Mouse (Mus musculus) hematopoietic stem cell, adult 5-6 weeks (primary cell): Measurements from ENCODE around the gene Cpped1. TPM values are rescaled to one million over a fixed set of nuclear protein-coding genes. Genes with fewer than 3 reads are reported as not detected.

Experiments used
- ATAC-seq, 2 experiments: fragments of 125-278 bp in 1 of 2; replicated peaks in 1 of 2; 2 replicates each; pipeline ENCODE4 v1.8.0; 2016 to 2017; ENCODE audit warnings: inconsistent platforms in 2 of 2, mild to moderate bottlenecking in 2 of 2, moderate number of reproducible peaks in 2 of 2, low read depth in 1 of 2, moderate TSS enrichment in 1 of 2; ENCODE audit not compliant: low FRiP score in 2 of 2, poor library complexity in 2 of 2, severe bottlenecking in 2 of 2, insufficient read depth in 1 of 2, low TSS enrichment in 1 of 2
- total RNA-seq: library from RNA; stranded (forward); fragments of 172-1452, 232-1000 nt; gene quantifications from 2 replicates; pipeline ENCODE4 v1.2.3, GENCODE M21; 2017

Gene Cpped1
- total RNA-seq, 1 experiment from 2014 or later = 22.8 TPM

- ATAC-seq = no peak
These were observed 118.8 kb downstream of the Cpped1 start for GRCm38 (mm10) chr16:11790476-11790875.

GRCm38 (mm10) chr16:11785806-11786205 is 123.4 kb downstream of the Cpped1 start:
- ATAC-seq = no peak

- ATAC-seq = no peak
These were observed 124.9 kb downstream of the Cpped1 start for GRCm38 (mm10) chr16:11784354-11784753.

- ATAC-seq = no peak
These were observed 125.9 kb downstream of the Cpped1 start for GRCm38 (mm10) chr16:11783337-11783736.

- no peak for ATAC-seq
These were observed 127.2 kb downstream of the Cpped1 start for GRCm38 (mm10) chr16:11782082-11782481.

GRCm38 (mm10) chr16:11778715-11779460 is 130.4 kb downstream of the Cpped1 start:
- no peak for ATAC-seq

- ATAC-seq = no peak
These were observed 131.1 kb downstream of the Cpped1 start for GRCm38 (mm10) chr16:11778191-11778590.

- ATAC-seq = no peak
These were observed 132.7 kb downstream of the Cpped1 start for GRCm38 (mm10) chr16:11776528-11776927.

GRCm38 (mm10) chr16:11774321-11774720 is 134.9 kb downstream of the Cpped1 start:
- no peak for ATAC-seq

- no peak for ATAC-seq
These were observed 136.9 kb downstream of the Cpped1 start for GRCm38 (mm10) chr16:11772318-11772717.

GRCm38 (mm10) chr16:11757951-11758350 is 151.3 kb downstream of the Cpped1 start:
- ATAC-seq = no peak

GRCm38 (mm10) chr16:11757471-11757870 is 151.8 kb downstream of the Cpped1 start:
- no peak for ATAC-seq

- no peak for ATAC-seq
These were observed 152.5 kb downstream of the Cpped1 start for GRCm38 (mm10) chr16:11756598-11757245.

GRCm38 (mm10) chr16:11755281-11756066 is 153.8 kb downstream of the Cpped1 start:
- peak; percentile 32 to 80 for ATAC-seq

- ATAC-seq = no peak
These were observed 155.1 kb downstream of the Cpped1 start for GRCm38 (mm10) chr16:11754136-11754535.
